Mouse (Mus musculus) embryonic facial prominence, embryonic 12.5 days (tissue): ENCODE data around the gene Camta1. TPM values are rescaled to one million over a fixed set of nuclear protein-coding genes. Genes with fewer than 3 reads are reported as not detected.

ENCODE experiments used
- ATAC-seq: fragments of 200-750 bp; cut with Nextera tagmentation; 2 replicates; pipeline ENCODE4 v1.8.0; 2017; ENCODE audit not compliant: insufficient number of reproducible peaks, insufficient read depth, low FRiP score, low TSS enrichment
- H3K27ac ChIP-seq: fragments of 300-500 bp; sonication (generic); 2 replicates; pipeline ENCODE4 v1.5.1; 2016; ENCODE audit warnings: mild to moderate bottlenecking
- H3K27me3 ChIP-seq: fragments of 300-500 bp; sonication (generic); 2 replicates; pipeline ENCODE4 v1.6.1; 2016; ENCODE audit warnings: mild to moderate bottlenecking, moderate library complexity
- H3K36me3 ChIP-seq: fragments of 300-500 bp; sonication (generic); 2 replicates; pipeline ENCODE4 v1.6.1; 2016; ENCODE audit warnings: mild to moderate bottlenecking
- H3K4me1 ChIP-seq: fragments of 300-500 bp; sonication (generic); 2 replicates; pipeline ENCODE4 v1.6.1; 2016
- H3K4me2 ChIP-seq: fragments of 300-500 bp; sonication (generic); replicated peaks from 2 replicates; pipeline ENCODE4 v1.6.1; 2016; ENCODE audit warnings: mild to moderate bottlenecking, moderate library complexity
- H3K4me3 ChIP-seq: fragments of 300-500 bp; sonication (generic); 2 replicates; pipeline ENCODE4 v1.5.1; 2016; ENCODE audit warnings: mild to moderate bottlenecking
- H3K9ac ChIP-seq: fragments of 300-500 bp; sonication (generic); 2 replicates; pipeline ENCODE4 v1.6.1; 2016; ENCODE audit warnings: mild to moderate bottlenecking, moderate library complexity
- H3K9me3 ChIP-seq: fragments of 300-500 bp; sonication (generic); 2 replicates; pipeline ENCODE4 v1.6.1; 2016; ENCODE audit warnings: mild to moderate bottlenecking, moderate library complexity
- WGBS: fragments of 180-500 bp; shearing (Covaris S2); methylation state at CpG from one replicate; pipeline ENCODE4 v1.1.7; 2016; 5-methylcytosine and 5-hydroxymethylcytosine counted together
- polyA plus RNA-seq: library from polyadenylated mRNA; unstranded; fragments of >200 nt; fragmentation: Nextera tagmentation; extraction: Ambion mirVana; gene quantifications from 2 replicates; pipeline ENCODE4 v1.2.1, GENCODE M21; 2016

Camta1 gene
- polyA plus RNA-seq, 1 experiment from 2014 or later = 115 TPM

DNA sequence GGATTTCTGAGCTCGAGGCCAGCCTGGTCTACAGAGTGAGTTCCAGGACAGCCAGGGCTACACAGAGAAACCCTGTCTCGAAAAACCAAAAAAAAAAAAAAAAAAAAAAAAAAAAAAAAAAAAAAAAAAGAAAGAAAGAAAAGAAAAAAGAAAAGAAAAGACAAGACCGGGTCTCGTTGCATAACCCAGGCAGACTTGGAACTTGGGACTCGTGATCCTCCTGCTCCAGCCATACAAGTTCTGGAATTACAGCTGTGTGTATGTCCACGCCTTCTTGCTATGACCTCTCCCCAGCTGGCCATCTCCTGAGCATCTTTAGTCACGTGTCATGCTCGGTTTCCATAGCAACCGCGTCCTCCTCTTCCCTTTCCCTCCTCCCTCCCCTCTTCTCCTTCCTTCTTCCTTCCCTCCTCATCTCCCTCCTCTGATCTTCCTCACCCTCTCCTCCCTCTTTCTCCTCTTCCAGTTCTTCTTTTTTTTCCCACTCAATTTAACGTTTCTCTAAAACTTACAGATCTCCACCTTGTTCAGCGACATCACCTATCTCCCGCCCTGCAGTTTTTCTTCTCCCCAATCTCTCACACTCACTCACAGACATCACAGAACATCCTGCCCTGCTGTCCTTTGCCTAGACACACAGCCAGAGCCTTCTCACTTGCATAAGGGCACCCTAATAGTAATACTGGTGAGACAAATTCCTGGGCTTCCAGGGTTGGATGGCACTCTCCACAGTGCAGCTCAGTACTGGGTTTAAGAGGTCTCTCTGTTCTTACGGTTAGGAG, 934.6 kb downstream of the Camta1 start:
- no peak overlapping the region for H3K4me2 ChIP-seq
- H3K4me3 ChIP-seq = no peak overlapping the region
- no peak overlapping the region for H3K9ac ChIP-seq
- no peaks in the 10 kb centered on the region for H3K27me3 ChIP-seq
- H3K4me1 ChIP-seq = no peaks in the 10 kb centered on the region
- H3K27ac ChIP-seq = no peak overlapping the region
- H3K36me3 ChIP-seq = no peaks in the 10 kb centered on the region
- no peak for ATAC-seq
- H3K9me3 ChIP-seq = no peaks in the 10 kb centered on the region
- 50% methylated on average over 14 of the region's 14 CpGs for WGBS

DNA sequence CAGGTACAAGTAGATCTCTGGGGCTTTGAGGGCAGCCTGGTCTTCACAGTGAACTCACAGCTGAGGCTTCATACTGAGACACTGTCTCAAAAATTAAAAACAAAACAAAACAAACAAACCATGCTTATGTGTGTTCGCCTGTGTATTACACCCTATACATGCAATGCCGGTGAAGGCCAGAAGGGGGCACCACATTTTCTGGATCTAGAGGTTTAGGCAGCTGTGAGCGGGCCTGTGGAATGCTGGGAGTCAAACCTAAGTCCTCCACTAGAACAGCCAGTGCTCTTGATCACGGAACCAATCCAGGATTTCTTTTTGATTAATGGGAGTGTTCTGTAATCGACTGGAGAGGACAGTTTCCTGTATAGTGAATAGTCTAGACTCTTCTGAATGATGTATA, 935.8 kb downstream of the Camta1 start:
- no peak for ATAC-seq
- Histone ChIP-seq H3K4me1 (no peaks in the 10 kb centered on the region), H3K27me3 (no peaks in the 10 kb centered on the region), H3K4me3 (no peak overlapping the region), H3K9ac (no peak overlapping the region), H3K27ac (no peak overlapping the region), H3K36me3 (no peaks in the 10 kb centered on the region), H3K4me2 (no peak overlapping the region), H3K9me3 (no peaks in the 10 kb centered on the region)
- 58% methylated on average over 5 of the region's 5 CpGs for WGBS

DNA sequence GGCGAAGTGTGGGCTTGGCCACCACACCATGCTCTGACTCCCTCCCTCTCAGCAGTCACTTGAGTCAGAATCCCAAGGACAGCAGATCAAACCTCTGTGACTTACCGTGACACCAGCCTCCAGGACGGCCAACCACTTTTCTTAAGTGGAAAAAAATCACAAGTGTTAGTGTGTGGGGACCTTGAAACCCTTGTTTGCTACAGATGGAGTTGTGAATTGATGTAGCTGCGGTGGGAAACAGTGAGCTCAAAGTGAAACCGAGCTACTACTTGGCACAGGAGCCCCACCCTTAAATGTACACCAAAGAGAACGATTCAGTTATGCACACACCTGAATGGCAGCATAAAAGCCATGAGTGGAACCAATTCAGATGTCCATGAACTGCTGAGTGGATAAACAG, 936.7 kb downstream of the Camta1 start:
- Histone ChIP-seq H3K9me3 (no peaks in the 10 kb centered on the region), H3K4me1 (no peaks in the 10 kb centered on the region), H3K36me3 (no peaks in the 10 kb centered on the region), H3K27me3 (no peaks in the 10 kb centered on the region), H3K4me2 (no peak overlapping the region), H3K27ac (no peak overlapping the region), H3K4me3 (no peak overlapping the region), H3K9ac (no peak overlapping the region)
- no peak for ATAC-seq
- WGBS = 86% methylated on average over 6 of the region's 6 CpGs

DNA sequence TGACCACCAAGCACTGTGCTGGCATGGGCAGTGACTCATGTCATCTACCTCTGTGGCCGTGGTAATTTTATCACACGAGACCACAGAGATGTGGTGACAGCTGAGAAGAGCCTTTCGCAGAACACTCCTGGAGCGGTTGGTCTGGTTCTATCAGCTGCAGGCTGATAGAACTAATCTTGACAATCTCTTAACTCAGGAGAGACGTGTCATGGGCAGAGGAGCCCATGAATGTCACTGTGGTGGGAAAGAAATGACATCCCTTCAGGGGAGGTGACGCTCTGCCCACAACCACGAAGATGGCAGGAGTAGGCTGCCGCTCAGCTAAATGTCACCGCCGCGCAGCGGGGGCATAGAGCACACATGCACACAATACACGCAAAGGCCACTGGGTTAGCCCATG, 937.4 kb downstream of the Camta1 start:
- H3K36me3 ChIP-seq = no peaks in the 10 kb centered on the region
- H3K4me1 ChIP-seq = no peaks in the 10 kb centered on the region
- H3K4me3 ChIP-seq = no peak overlapping the region
- H3K4me2 ChIP-seq = no peak overlapping the region
- no peaks in the 10 kb centered on the region for H3K27me3 ChIP-seq
- H3K9ac ChIP-seq = no peak overlapping the region
- no peak overlapping the region for H3K27ac ChIP-seq
- no peaks in the 10 kb centered on the region for H3K9me3 ChIP-seq
- no peak for ATAC-seq
- 82% methylated on average over 13 of the region's 13 CpGs for WGBS

DNA sequence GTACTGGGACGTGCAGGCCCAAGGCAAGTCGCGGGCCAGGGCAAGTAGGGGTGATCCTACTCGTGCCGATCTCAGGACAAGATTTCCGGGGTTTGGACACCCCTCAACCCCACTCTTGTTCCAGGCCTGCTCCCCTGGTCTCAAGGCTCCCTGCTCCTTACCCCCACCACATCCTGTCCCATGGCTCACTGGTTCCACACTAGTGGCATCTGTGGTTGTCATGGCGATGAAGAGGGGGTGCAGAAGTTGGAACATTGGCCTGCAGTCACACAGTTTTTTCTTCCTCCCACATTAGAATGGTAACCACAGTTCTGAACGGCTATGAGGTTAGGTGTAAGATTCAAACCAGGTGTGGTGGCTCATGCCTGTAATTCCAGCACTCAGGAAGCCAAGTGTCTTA, 940.5 kb downstream of the Camta1 start:
- no peaks in the 10 kb centered on the region for H3K27me3 ChIP-seq
- no peak overlapping the region for H3K9ac ChIP-seq
- H3K27ac ChIP-seq = no peak overlapping the region
- no peaks in the 10 kb centered on the region for H3K36me3 ChIP-seq
- no peak overlapping the region for H3K4me3 ChIP-seq
- no peaks in the 10 kb centered on the region for H3K9me3 ChIP-seq
- no peak overlapping the region for H3K4me2 ChIP-seq
- WGBS = 64% methylated on average over 8 of the region's 8 CpGs
- ATAC-seq = no peak
- H3K4me1 ChIP-seq = no peaks in the 10 kb centered on the region

DNA sequence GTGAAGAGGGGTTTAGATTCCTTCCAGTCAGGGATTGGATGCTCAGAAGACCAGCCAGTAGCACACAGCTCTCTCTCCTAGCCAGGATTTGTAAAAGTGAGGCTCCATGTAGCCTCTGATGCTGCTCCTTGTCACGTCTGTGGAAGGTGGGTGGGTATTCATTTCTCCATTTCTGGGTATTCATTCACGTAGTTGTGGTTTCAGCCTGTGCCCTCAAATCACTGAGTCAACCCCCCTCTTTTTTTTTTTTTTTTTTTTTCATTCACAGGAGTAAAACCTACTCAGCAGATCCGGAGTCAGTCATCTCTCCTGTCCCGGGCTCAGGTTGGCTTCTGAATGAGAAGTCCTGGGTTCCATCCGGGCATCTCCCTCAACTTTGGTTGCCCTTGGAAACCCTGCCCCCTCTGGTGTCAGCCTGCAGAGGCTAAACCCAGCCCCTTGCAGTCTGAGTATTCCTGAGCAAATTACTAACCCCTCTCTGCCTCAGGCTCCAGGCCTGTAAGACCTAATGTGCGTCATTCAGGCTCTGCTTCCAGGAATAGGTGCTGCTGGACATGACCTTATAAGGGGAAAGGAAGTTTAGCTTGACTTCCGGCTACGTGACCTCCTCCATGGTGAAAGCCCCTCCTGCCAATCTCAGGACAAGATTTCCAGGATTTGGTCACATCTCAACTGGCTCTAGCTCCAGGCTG, 944.2 kb downstream of the Camta1 start:
- Histone ChIP-seq H3K27ac (no peak overlapping the region), H3K4me3 (no peak overlapping the region), H3K9me3 (no peaks in the 10 kb centered on the region), H3K9ac (no peak overlapping the region), H3K27me3 (no peaks in the 10 kb centered on the region), H3K4me1 (peaks cover 16% of the 10 kb centered on the region), H3K4me2 (no peak overlapping the region), H3K36me3 (no peaks in the 10 kb centered on the region)
- no peak for ATAC-seq
- WGBS = 65% methylated on average over 8 of the region's 8 CpGs

DNA sequence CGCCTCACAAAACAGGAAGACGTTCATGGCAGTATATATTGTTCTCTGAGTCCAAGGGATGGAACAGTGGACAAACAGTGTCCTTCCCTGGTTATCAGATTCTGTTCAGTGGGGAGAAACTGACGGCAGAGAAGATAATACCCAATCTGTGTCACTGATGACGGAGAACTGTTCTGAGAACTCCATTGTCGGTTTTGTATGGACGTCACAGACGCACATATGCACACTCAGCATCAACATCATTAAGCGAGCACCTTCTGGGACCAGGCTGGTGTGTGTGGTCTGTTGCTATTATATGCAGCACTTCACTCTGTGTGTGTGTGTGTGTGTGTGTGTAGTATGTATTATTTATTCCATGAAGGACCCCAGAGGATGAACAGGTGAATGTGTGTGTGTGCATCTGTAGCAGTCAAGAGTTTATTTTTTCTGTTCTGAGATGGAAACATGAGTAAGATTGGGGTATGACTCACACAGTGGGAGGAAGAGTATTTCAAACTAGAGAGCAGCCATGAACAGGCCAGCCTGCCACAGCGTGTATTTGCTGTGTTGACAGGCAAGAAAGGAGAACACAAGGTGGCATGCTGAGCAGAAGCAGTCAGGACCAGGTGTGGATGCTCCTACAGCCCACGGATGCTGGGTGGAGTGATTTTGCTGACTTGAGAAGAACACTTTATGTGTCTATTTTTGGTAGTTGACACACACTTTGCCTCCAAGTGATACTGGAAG, 946.3 kb downstream of the Camta1 start:
- Histone ChIP-seq H3K4me2 (peak overlapping the region; percentile 66), H3K9ac (peak overlapping the region; percentile 80), H3K36me3 (no peaks in the 10 kb centered on the region), H3K4me1 (peaks cover 16% of the 10 kb centered on the region), H3K4me3 (peak overlapping the region; percentile 66), H3K9me3 (no peaks in the 10 kb centered on the region), H3K27ac (no peak overlapping the region), H3K27me3 (no peaks in the 10 kb centered on the region)
- ATAC-seq = no peak
- 61% methylated on average over 10 of the region's 10 CpGs for WGBS

DNA sequence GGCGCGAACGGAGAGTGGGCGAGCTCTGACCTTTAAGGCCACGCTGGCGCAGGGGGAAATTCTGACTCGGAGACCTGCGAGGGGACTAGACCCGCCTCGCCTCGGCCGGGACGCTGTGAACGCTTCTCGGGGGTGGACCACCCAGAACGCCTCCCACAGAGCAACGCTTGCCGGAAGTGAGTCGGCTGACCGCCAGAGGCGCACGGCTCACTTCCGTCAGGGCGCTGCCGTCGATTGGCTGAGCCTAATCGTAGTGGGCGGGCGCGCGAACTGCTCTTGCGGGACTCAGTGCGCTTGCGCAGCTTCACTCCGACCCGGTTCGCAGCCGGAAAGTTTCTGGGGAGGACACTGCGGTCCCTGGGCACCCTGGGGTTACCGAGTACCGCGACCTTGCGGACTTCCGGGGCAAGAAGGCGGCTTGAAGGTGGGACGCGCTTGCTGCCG, 947.4 kb downstream of the Camta1 start, which contains the start of the genes Park7 and Tnfrsf9:
Gene Park7 (minus strand): TSS at position 148 of the 444 bp plus-strand sequence.
Gene Tnfrsf9 (plus strand): TSS at position 273 of the 444 bp plus-strand sequence.
- Histone ChIP-seq H3K9me3 (no peaks in the 10 kb centered on the region), H3K27ac (peak within 1 kb of the TSS; percentile 85), H3K9ac (peak within 1 kb of the TSS; percentile 80), H3K36me3 (no peaks in the 10 kb centered on the region), H3K27me3 (no peaks in the 10 kb centered on the region), H3K4me1 (peaks cover 16% of the 10 kb centered on the region), H3K4me2 (peak within 1 kb of the TSS; percentile 66), H3K4me3 (peak within 1 kb of the TSS; percentile 66)
- WGBS = 0% methylated on average over 45 of the region's 48 CpGs
- peak; percentile 79 for ATAC-seq

DNA sequence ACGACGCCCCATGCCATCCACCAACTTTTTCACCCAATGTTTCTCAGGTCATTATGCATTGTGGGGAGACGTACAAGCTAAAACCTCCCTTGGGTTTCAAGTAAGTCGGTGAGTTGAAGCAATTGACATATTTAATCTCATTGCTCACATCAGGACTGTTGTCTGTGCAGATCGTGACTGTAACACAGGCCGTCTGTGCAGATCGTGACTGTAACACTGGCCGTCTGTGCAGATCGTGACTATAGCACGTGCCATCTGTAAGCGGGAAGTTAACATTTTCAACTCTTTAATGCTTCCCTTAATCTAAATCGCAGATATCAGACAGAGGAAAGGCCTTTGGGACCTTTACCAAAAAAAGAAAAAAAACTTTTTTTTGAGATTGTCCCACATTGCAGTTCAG, 947.9 kb downstream of the Camta1 start:
- H3K4me1 ChIP-seq = peaks cover 20% of the 10 kb centered on the region
- peak overlapping the region; percentile 85 for H3K27ac ChIP-seq
- H3K9ac ChIP-seq = peak overlapping the region; percentile 80
- peak overlapping the region; percentile 66 for H3K4me2 ChIP-seq
- H3K36me3 ChIP-seq = no peaks in the 10 kb centered on the region
- H3K9me3 ChIP-seq = no peaks in the 10 kb centered on the region
- no peak for ATAC-seq
- H3K27me3 ChIP-seq = no peaks in the 10 kb centered on the region
- peak overlapping the region; percentile 66 for H3K4me3 ChIP-seq
- 18% methylated on average over 12 of the region's 12 CpGs for WGBS

DNA sequence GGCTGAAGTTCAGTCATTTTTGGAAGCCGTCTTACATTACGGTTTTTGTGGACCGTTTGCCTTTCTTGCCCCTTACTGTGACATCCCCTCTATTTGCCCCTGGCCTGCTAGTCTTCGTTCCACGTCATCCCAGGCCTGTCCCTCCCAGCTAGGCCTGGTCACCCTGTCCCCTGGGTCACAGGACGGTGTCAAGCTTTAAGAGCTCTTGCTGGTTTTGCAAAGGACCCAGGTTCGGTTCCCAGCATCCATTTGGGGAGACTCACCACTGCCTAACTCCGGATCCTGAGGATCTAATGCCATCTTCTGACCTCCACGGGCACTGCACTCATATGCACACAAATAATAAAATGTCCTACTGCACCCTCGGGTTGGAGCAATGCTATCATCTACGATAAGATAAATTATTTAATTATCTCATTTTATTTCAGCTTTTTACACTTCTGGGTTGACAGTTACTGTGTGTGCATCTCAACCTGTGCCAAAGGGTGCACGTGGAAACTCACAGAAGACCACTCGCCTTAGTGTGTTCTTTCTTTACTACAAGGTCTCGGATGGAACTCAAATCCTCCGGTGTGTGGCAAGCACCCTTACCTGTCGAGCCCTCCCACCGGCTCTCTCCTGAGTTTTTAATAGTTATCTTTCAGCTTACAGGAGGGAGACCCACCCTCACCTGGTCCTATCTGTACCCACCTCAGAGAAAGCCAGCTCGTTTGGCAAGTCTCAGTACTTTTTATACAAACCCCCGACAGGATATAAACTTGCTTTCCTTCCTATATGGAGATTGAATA, 951.3 kb downstream of the Camta1 start:
- Histone ChIP-seq H3K27ac (peak overlapping the region; percentile 68; the same call in 1 of the 2 replicates), H3K27me3 (no peaks in the 10 kb centered on the region), H3K36me3 (peaks cover 11% of the 10 kb centered on the region), H3K9me3 (no peaks in the 10 kb centered on the region), H3K4me2 (peak overlapping the region; percentile 66), H3K9ac (0 out of 2 replicates have a peak overlapping the region, but pooled peaks have one; percentile 21), H3K4me3 (peak overlapping the region; percentile 96), H3K4me1 (peaks cover 17% of the 10 kb centered on the region)
- WGBS = 88% methylated on average over 19 of the region's 19 CpGs
- ATAC-seq = no peak
